Mouse (Mus musculus) heart, embryonic 12.5 days (tissue): Measurements from ENCODE around the gene Ddx58. TPM values are rescaled to one million over a fixed set of nuclear protein-coding genes. Genes with fewer than 3 reads are reported as not detected.

Source experiments
- ATAC-seq: fragments of 200-750 bp; cut with Nextera tagmentation; 2 replicates; pipeline ENCODE4 v1.8.0; 2017; ENCODE audit warnings: moderate TSS enrichment, moderate library complexity; ENCODE audit not compliant: insufficient number of reproducible peaks, low FRiP score
- H3K27ac ChIP-seq: fragments of 300-500 bp; sonication (generic); 2 replicates; pipeline ENCODE4 v1.5.1; 2016; ENCODE audit warnings: mild to moderate bottlenecking, moderate library complexity; ENCODE audit not compliant: poor library complexity, severe bottlenecking
- H3K27me3 ChIP-seq: fragments of 300-500 bp; sonication (generic); replicated peaks from 2 replicates; pipeline ENCODE4 v1.6.1; 2016; ENCODE audit warnings: mild to moderate bottlenecking, moderate library complexity
- H3K36me3 ChIP-seq: fragments of 300-500 bp; sonication (generic); 2 replicates; pipeline ENCODE4 v1.6.1; 2016; ENCODE audit warnings: mild to moderate bottlenecking, moderate library complexity
- H3K4me1 ChIP-seq: fragments of 300-500 bp; sonication (generic); replicated peaks from 2 replicates; pipeline ENCODE4 v1.6.1; 2016; ENCODE audit warnings: mild to moderate bottlenecking
- H3K4me2 ChIP-seq: fragments of 300-500 bp; sonication (generic); 2 replicates; pipeline ENCODE4 v1.6.1; 2016; ENCODE audit warnings: mild to moderate bottlenecking, moderate library complexity
- H3K4me3 ChIP-seq: fragments of 300-500 bp; sonication (generic); 2 replicates; pipeline ENCODE4 v1.5.1; 2016; ENCODE audit warnings: mild to moderate bottlenecking
- H3K9ac ChIP-seq: fragments of 300-500 bp; sonication (generic); 2 replicates; pipeline ENCODE4 v1.6.1; 2016; ENCODE audit warnings: mild to moderate bottlenecking, moderate library complexity
- H3K9me3 ChIP-seq: fragments of 300-500 bp; sonication (generic); replicated peaks from 2 replicates; pipeline ENCODE4 v1.6.1; 2016; ENCODE audit warnings: mild to moderate bottlenecking, moderate library complexity
- WGBS: fragments of 180-500 bp; shearing (Covaris S2); methylation state at CpG from one replicate; pipeline ENCODE4 v1.1.7; 2016; 5-methylcytosine and 5-hydroxymethylcytosine counted together
- polyA plus RNA-seq: library from polyadenylated mRNA; unstranded; fragments of >200 nt; fragmentation: Nextera tagmentation; extraction: Ambion mirVana; gene quantifications from 2 replicates; pipeline ENCODE4 v1.2.1, GENCODE M21; 2016

Gene Ddx58
- polyA plus RNA-seq, 1 experiment from 2014 or later = 8.1 TPM

- Histone ChIP-seq H3K4me1 (peaks cover 23% of the 10 kb centered on the region), H3K4me3 (no peak overlapping the region), H3K27ac (no peak overlapping the region), H3K9ac (no peak overlapping the region), H3K9me3 (peaks cover 7% of the 10 kb centered on the region), H3K27me3 (no peaks in the 10 kb centered on the region), H3K4me2 (no peak overlapping the region), H3K36me3 (peaks cover 6% of the 10 kb centered on the region)
- WGBS = 40% methylated on average over 2 of the region's 2 CpGs
- no peak for ATAC-seq
Observed at GRCm38 (mm10) chr4:40156153-40156552, 83.5 kb downstream of the Ddx58 start.

- Histone ChIP-seq H3K36me3 (peaks cover under 1% of the 10 kb centered on the region; the same call in 1 of the 2 replicates), H3K9me3 (peaks cover 1% of the 10 kb centered on the region; the same call in 1 of the 2 replicates), H3K4me3 (no peak overlapping the region), H3K27ac (no peak overlapping the region), H3K27me3 (no peaks in the 10 kb centered on the region), H3K9ac (no peak overlapping the region), H3K4me1 (peaks cover 23% of the 10 kb centered on the region), H3K4me2 (no peak overlapping the region)
- no peak for ATAC-seq
- WGBS = 84% methylated on average over 13 of the region's 13 CpGs
Observed at GRCm38 (mm10) chr4:40155467-40155999, 84.1 kb downstream of the Ddx58 start.

GRCm38 (mm10) chr4:40154751-40155150 lies 84.9 kb downstream of the Ddx58 start:
- H3K4me3 ChIP-seq = no peak overlapping the region
- H3K27ac ChIP-seq = no peak overlapping the region
- H3K4me1 ChIP-seq = peaks cover 23% of the 10 kb centered on the region
- H3K27me3 ChIP-seq = no peaks in the 10 kb centered on the region
- ATAC-seq = no peak
- 86% methylated on average over 4 of the region's 4 CpGs for WGBS
- no peak overlapping the region for H3K4me2 ChIP-seq
- no peaks in the 10 kb centered on the region for H3K9me3 ChIP-seq
- no peak overlapping the region for H3K9ac ChIP-seq
- no peaks in the 10 kb centered on the region for H3K36me3 ChIP-seq

Other genes starting within 250 kb of the Ddx58 start
- 33.1 and 34.6 TPM in 2 replicates for gene Aco1, start 96.7 kb downstream of the Ddx58 start, polyA plus RNA-seq
- gene Smim27, start 29.8 kb upstream of the Ddx58 start, polyA plus RNA-seq = 28.4 and 34.7 TPM in 2 replicates
- gene Topors, start 30.0 kb upstream of the Ddx58 start, polyA plus RNA-seq = 35.3 and 36.3 TPM in 2 replicates
- 457 and 461 TPM in 2 replicates for gene Ndufb6, start 39.6 kb upstream of the Ddx58 start, polyA plus RNA-seq
- gene Tmem215, start 232.4 kb upstream of the Ddx58 start, polyA plus RNA-seq = 0.81 and 1.0 TPM in 2 replicates